Mouse (Mus musculus): Measurements from ENCODE around the gene Myo16. TPM values are rescaled to one million over a fixed set of nuclear protein-coding genes. Genes with fewer than 3 reads are reported as not detected.

Myo16 gene
- polyA plus RNA-seq, 1 experiment: not detected

GRCm38 (mm10) chr8:10538319-10538718 lies 384.6 kb downstream of the Myo16 start:
- no peak overlapping the region for H3K4me3 ChIP-seq (ENCODE audit: insufficient read depth, low read depth, low read length)
- no peak overlapping the region for H3K27ac ChIP-seq (replicated peaks; ENCODE audit: low read depth, low read length)
- no peaks in the 10 kb centered on the region for H3K4me1 ChIP-seq (ENCODE audit: control insufficient read depth, insufficient read depth, insufficient read length, low read length)

- H3K4me3 ChIP-seq (ENCODE audit: insufficient read depth, low read depth, low read length): no peak overlapping the region
- H3K4me1 ChIP-seq (ENCODE audit: control insufficient read depth, insufficient read depth, insufficient read length, low read length): no peaks in the 10 kb centered on the region
- no peak overlapping the region for H3K27ac ChIP-seq (replicated peaks; ENCODE audit: low read depth, low read length)
These were observed 386.0 kb downstream of the Myo16 start for GRCm38 (mm10) chr8:10539665-10540064.

- H3K4me3 ChIP-seq (ENCODE audit: insufficient read depth, low read depth, low read length): no peak overlapping the region
- H3K4me1 ChIP-seq (ENCODE audit: control insufficient read depth, insufficient read depth, insufficient read length, low read length): no peaks in the 10 kb centered on the region
- H3K27ac ChIP-seq (replicated peaks; ENCODE audit: low read depth, low read length): no peak overlapping the region
These were observed 392.2 kb downstream of the Myo16 start for GRCm38 (mm10) chr8:10545890-10546289.

DNA sequence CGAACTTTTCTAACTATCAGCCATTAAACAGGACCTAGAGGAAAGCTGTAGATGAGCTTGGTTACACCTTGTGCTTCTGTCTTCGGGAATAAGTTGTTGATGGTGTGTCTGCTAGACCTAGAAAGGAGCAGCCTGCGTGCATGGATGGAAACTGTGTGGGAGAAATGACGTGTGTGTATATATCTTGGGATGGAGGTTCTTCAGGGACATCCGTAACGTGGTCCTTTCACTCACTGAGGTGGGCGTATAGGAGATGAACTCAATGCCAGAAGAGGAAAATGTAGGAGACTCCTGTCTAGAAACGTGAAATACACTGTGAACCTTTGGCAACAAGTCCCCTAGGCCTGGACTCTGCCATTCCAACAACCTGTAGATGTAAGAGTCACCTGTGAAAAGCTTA lies 392.8 kb downstream of the Myo16 start:
- Histone ChIP-seq H3K27ac (replicated peaks; ENCODE audit: low read depth, low read length) (no peak overlapping the region), H3K4me1 (ENCODE audit: control insufficient read depth, insufficient read depth, insufficient read length, low read length) (no peaks in the 10 kb centered on the region), H3K4me3 (ENCODE audit: insufficient read depth, low read depth, low read length) (no peak overlapping the region)

DNA sequence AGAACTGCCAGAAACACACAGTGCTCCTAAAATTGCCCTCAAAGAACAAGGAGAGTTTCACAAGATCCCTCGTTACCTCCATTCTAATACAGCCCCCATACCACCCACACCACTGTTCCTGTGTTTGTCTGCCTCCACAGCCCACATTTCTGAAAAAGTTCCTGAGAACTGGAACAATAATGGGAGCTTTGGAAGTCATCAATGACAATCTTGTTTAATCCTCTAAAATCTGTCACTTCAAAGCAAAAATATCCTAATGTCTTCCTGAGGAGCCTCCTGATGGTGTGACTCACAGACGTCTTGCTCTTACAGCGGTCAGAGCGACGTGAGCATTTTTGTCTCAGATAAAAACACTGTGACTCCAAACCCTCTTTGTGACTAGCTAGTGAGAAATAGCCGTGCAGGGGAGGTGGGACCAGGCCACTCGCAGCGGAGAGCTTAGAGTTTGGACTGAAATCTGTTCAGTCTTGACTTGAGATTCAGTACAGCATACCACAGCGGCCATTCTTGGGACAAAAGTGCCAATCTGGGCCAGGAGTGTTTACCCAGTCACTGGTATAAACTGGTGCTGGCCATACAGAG lies 394.4 kb downstream of the Myo16 start:
- H3K4me1 ChIP-seq (ENCODE audit: control insufficient read depth, insufficient read depth, insufficient read length, low read length): no peaks in the 10 kb centered on the region
- H3K27ac ChIP-seq (replicated peaks; ENCODE audit: low read depth, low read length): no peak overlapping the region
- no peak overlapping the region for H3K4me3 ChIP-seq (ENCODE audit: insufficient read depth, low read depth, low read length)

- no peak overlapping the region for H3K27ac ChIP-seq (replicated peaks; ENCODE audit: low read depth, low read length)
- no peak overlapping the region for H3K4me3 ChIP-seq (ENCODE audit: insufficient read depth, low read depth, low read length)
- no peaks in the 10 kb centered on the region for H3K4me1 ChIP-seq (ENCODE audit: control insufficient read depth, insufficient read depth, insufficient read length, low read length)
These were observed 395.7 kb downstream of the Myo16 start for GRCm38 (mm10) chr8:10549434-10549833.

DNA sequence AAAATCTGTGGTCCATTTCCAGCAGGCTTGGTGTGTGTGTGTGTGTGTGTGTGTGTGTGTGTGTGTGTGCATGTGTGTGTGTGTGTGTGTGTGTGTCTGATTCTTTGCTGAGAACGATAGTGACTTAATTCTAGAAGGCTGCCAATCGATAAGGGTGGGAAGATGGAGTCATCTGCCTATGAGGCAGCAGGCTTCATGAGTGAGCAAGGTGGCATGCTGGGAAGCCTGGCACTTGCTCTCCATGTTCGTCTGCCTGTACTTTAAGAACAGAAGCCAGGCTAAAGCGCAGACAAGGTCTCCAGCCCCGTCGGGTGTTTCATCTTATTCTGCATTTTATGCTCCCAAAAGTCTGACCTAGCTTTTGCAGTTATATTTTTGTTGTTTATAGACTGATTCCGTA lies 404.2 kb downstream of the Myo16 start:
- no peaks in the 10 kb centered on the region for H3K4me1 ChIP-seq (ENCODE audit: control insufficient read depth, insufficient read depth, insufficient read length, low read length)
- no peak overlapping the region for H3K4me3 ChIP-seq (ENCODE audit: insufficient read depth, low read depth, low read length)
- no peak overlapping the region for H3K27ac ChIP-seq (replicated peaks; ENCODE audit: low read depth, low read length)

GRCm38 (mm10) chr8:10559479-10559878 lies 405.8 kb downstream of the Myo16 start:
- Histone ChIP-seq H3K27ac (replicated peaks; ENCODE audit: low read depth, low read length) (no peak overlapping the region), H3K4me1 (ENCODE audit: control insufficient read depth, insufficient read depth, insufficient read length, low read length) (no peaks in the 10 kb centered on the region), H3K4me3 (ENCODE audit: insufficient read depth, low read depth, low read length) (no peak overlapping the region)

DNA sequence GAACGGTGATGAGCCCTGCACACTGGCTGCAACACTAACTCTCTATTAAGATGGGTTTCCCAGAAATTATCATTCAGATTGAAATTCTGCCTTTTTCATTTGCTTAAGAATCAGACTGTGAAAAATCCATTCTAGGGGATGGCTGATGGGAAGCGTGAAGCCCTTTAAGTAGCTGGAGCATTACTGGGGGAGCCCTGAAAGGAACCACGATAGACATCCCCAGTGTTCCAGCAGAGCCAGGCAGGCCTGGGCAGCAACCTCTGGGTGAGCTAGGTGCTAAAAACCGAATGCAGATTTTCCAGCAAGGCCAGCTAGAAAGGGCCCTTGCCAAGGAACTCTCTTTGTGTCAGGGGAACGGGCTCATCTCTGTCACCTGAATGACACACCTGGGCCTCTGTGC lies 407.9 kb downstream of the Myo16 start:
- no peak overlapping the region for H3K4me3 ChIP-seq (ENCODE audit: insufficient read depth, low read depth, low read length)
- H3K27ac ChIP-seq (replicated peaks; ENCODE audit: low read depth, low read length): no peak overlapping the region
- H3K4me1 ChIP-seq (ENCODE audit: control insufficient read depth, insufficient read depth, insufficient read length, low read length): no peaks in the 10 kb centered on the region

DNA sequence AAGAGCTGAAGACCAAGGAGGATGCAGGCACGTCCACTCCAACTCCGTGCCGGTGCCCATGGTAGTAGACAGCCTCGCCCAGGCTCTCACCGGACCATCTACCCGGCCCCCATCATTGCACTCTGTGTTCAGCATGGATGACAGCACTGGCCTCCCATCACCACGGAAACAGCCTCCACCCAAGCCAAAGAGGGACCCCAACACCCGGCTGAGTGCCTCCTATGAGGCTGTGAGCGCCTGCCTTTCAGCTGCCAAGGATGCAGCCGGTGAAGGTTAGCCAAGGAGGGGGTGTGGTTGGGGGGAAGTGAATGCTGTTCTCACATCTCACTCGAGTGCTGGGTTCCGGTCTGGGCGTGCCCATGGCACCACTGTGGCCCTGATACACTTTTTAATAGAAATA lies 408.3 kb downstream of the Myo16 start:
- no peaks in the 10 kb centered on the region for H3K4me1 ChIP-seq (ENCODE audit: control insufficient read depth, insufficient read depth, insufficient read length, low read length)
- no peak overlapping the region for H3K4me3 ChIP-seq (ENCODE audit: insufficient read depth, low read depth, low read length)

DNA sequence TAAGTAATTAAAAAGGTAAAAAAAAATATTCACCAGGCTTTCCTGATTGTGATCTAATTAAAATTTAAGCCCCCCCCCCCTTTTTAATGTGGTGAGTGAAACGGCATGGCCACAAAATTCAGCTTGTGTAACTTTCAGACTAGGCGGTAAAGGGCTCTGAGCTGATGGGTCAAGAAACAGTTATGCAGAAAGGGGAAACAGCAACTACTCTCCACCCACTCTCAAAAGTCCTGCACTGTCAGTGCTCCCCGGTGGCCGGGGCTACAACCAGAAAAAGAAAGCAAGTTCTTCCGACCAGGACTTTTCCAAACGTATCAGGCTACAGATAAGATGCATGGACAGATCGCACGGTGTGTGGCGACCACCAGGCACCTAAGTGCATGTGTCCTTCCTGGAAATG lies 408.9 kb downstream of the Myo16 start:
- H3K27ac ChIP-seq (replicated peaks; ENCODE audit: low read depth, low read length): no peak overlapping the region
- no peak overlapping the region for H3K4me3 ChIP-seq (ENCODE audit: insufficient read depth, low read depth, low read length)
- no peaks in the 10 kb centered on the region for H3K4me1 ChIP-seq (ENCODE audit: control insufficient read depth, insufficient read depth, insufficient read length, low read length)

More for the DNA sequence above, 408.3 kb downstream of the Myo16 start:
- no peak overlapping the region for H3K27ac ChIP-seq (replicated peaks; ENCODE audit: low read depth, low read length)

- H3K4me3 ChIP-seq (ENCODE audit: insufficient read depth, low read depth, low read length): no peak overlapping the region
- H3K4me1 ChIP-seq (ENCODE audit: control insufficient read depth, insufficient read depth, insufficient read length, low read length): no peaks in the 10 kb centered on the region
- no peak overlapping the region for H3K27ac ChIP-seq (replicated peaks; ENCODE audit: low read depth, low read length)
These were observed 411.7 kb downstream of the Myo16 start for GRCm38 (mm10) chr8:10565231-10566029.

GRCm38 (mm10) chr8:10568448-10568847 lies 414.7 kb downstream of the Myo16 start:
- Histone ChIP-seq H3K27ac (replicated peaks; ENCODE audit: low read depth, low read length) (no peak overlapping the region), H3K4me3 (ENCODE audit: insufficient read depth, low read depth, low read length) (no peak overlapping the region), H3K4me1 (ENCODE audit: control insufficient read depth, insufficient read depth, insufficient read length, low read length) (no peaks in the 10 kb centered on the region)

- H3K4me3 ChIP-seq (ENCODE audit: insufficient read depth, low read depth, low read length): no peak overlapping the region
- no peaks in the 10 kb centered on the region for H3K4me1 ChIP-seq (ENCODE audit: control insufficient read depth, insufficient read depth, insufficient read length, low read length)
- no peak overlapping the region for H3K27ac ChIP-seq (replicated peaks; ENCODE audit: low read depth, low read length)
These were observed 420.4 kb downstream of the Myo16 start for GRCm38 (mm10) chr8:10574096-10574495.

DNA sequence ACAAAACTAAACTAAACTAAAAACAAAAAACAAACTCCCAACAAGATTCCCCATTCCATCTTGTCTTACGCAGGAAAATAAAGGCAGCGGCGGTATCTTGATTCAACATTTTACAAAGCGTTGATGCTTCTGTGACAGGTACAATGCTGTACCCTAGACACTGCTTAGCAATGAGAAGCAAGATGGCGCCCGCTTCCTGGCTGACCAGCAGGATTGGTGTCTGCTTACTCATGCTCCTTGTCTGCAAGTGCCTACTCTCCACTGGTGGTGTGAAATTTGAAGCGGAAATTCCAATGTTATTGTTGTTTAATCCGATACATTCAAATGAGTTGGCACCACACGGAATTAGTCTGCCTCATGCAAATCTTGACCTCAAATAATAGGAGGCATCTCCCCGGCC lies 421.5 kb downstream of the Myo16 start:
- H3K27ac ChIP-seq (replicated peaks; ENCODE audit: low read depth, low read length): no peak overlapping the region
- H3K4me1 ChIP-seq (ENCODE audit: control insufficient read depth, insufficient read depth, insufficient read length, low read length): no peaks in the 10 kb centered on the region
- H3K4me3 ChIP-seq (ENCODE audit: insufficient read depth, low read depth, low read length): no peak overlapping the region
